Mouse (Mus musculus) midbrain, embryonic 10.5 days (tissue): ENCODE results near the gene Lpin1. TPM values are rescaled to one million over a fixed set of nuclear protein-coding genes. Genes with fewer than 3 reads are reported as not detected.

Experiments used
- DNase-seq: peaks from one replicate; pipeline ENCODE4 v3.0.0-alpha.2; 2017; ENCODE audit warnings: low spot score
- H3K27ac ChIP-seq: fragments of 300-500 bp; sonication (generic); replicated peaks from 2 replicates; pipeline ENCODE4 v1.5.1; 2016; ENCODE audit warnings: mild to moderate bottlenecking
- H3K27me3 ChIP-seq: fragments of 300-500 bp; sonication (generic); 2 replicates; pipeline ENCODE4 v1.6.1; 2016; ENCODE audit warnings: low read depth, mild to moderate bottlenecking; ENCODE audit not compliant: poor library complexity, severe bottlenecking
- H3K36me3 ChIP-seq: fragments of 300-500 bp; sonication (generic); 2 replicates; pipeline ENCODE4 v1.6.1; 2016; ENCODE audit warnings: mild to moderate bottlenecking, moderate library complexity
- H3K4me1 ChIP-seq: fragments of 300-500 bp; sonication (generic); 2 replicates; pipeline ENCODE4 v1.6.1; 2016
- H3K4me3 ChIP-seq: fragments of 300-500 bp; sonication (generic); 2 replicates; pipeline ENCODE4 v1.5.1; 2016; ENCODE audit warnings: mild to moderate bottlenecking, moderate library complexity
- H3K9me3 ChIP-seq: fragments of 300-500 bp; sonication (generic); replicated peaks from 2 replicates; pipeline ENCODE4 v1.6.1; 2016; ENCODE audit warnings: mild to moderate bottlenecking
- WGBS: fragments of 180-500 bp; shearing (Covaris S2); methylation state at CpG from one replicate; pipeline ENCODE4 v1.1.7; 2016; 5-methylcytosine and 5-hydroxymethylcytosine counted together
- polyA plus RNA-seq: library from polyadenylated mRNA; unstranded; fragments of >200 nt; fragmentation: Nextera tagmentation; extraction: Ambion mirVana; gene quantifications from 2 replicates; pipeline ENCODE4 v1.2.1, GENCODE M21; 2016

Lpin1 gene
- polyA plus RNA-seq, 1 experiment from 2014 or later = 5.5 TPM

DNA sequence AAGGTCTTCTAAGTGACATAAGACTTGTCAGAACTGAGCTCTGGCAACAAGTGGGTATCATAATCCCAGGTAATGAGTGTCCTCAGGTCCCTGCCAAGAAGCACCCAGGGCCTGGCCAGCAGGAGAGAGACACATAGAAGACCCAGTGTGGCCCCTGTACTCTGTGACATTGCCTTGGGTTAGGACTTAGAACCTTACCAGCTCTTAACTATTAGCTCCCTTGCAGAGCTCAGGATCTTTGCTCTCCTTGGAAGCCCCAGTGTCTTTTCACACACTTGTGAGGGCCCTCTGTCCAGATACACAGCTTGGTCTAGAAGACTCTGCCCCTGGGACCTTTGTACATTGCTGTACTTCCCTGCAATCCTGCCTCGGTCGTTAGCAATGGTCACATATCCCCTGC is 23.7 kb downstream of the Lpin1 start:
- no peak for DNase-seq
- WGBS = 78% methylated on average over 2 of the region's 2 CpGs
- Histone ChIP-seq H3K36me3 (no peaks in the 10 kb centered on the region), H3K4me1 (peaks cover 78% of the 10 kb centered on the region), H3K27me3 (peaks cover 11% of the 10 kb centered on the region), H3K9me3 (no peaks in the 10 kb centered on the region), H3K27ac (no peak overlapping the region), H3K4me3 (no peak overlapping the region)

DNA sequence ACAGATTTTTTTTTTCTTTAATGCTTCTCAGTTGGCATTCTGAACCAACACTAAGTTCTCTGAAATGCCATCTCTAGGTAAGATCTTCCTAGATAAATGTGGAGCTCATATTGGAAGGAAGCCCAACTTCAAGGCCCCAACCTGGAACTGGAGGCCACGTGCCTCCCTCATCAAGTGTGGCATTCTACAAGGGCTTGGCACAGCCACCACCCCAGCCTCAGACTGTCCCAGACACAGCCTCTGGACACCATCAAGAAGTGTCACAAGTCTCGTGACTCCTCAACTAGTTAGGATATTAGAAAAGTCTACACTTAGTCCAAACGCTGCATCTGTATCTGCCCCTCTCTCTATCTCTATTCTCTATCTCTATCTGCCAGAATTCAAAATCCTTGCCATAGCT is 25.8 kb downstream of the Lpin1 start:
- H3K9me3 ChIP-seq = no peaks in the 10 kb centered on the region
- no peak overlapping the region for H3K27ac ChIP-seq
- H3K27me3 ChIP-seq = 0 out of 2 replicates have a peak, but pooled peaks cover 5% of the 10 kb centered on the region
- H3K36me3 ChIP-seq = 0 out of 2 replicates have a peak, but pooled peaks cover 4% of the 10 kb centered on the region
- H3K4me3 ChIP-seq = no peak overlapping the region
- WGBS = 93% methylated on average over 3 of the region's 3 CpGs
- no peak for DNase-seq
- peaks cover 64% of the 10 kb centered on the region for H3K4me1 ChIP-seq

DNA sequence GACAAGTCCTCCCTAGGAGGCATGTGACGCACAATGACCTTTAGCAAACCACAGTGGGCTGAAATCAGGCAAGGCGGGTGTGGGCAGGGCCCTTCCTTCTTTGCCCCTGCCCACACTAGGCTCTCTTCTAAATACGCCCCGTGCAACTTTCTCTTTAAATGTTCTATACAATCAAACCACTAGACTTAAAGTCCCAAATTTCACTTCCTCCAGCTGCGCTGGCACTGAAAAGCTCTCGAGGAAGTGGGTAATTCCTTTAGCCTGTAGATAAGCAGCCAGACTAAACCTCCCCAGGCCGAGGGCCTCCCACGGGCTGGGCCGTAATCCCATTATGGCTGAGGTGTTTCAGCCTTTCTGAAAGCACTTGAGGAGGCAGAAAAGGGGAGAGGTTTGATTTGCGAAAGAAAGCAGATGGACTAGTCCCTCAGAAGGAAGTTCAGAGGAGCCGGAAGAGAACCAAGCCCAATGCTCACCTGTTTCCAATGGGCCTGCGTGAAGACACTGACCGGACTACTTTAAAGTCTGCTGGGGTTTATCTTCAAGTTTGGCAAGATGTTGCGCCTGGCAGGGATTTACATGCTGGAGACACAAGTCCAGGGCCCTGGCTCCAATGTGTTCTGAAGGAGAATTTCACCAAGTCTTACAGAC is 26.6 kb downstream of the Lpin1 start:
- Histone ChIP-seq H3K9me3 (no peaks in the 10 kb centered on the region), H3K4me3 (no peak overlapping the region), H3K36me3 (peaks cover 12% of the 10 kb centered on the region), H3K4me1 (peaks cover 56% of the 10 kb centered on the region), H3K27me3 (0 out of 2 replicates have a peak, but pooled peaks cover 5% of the 10 kb centered on the region), H3K27ac (0 out of 2 replicates have a peak overlapping the region, but pooled peaks have one; percentile 28)
- WGBS = 27% methylated on average over 14 of the region's 14 CpGs
- DNase-seq = peak; percentile 29

DNA sequence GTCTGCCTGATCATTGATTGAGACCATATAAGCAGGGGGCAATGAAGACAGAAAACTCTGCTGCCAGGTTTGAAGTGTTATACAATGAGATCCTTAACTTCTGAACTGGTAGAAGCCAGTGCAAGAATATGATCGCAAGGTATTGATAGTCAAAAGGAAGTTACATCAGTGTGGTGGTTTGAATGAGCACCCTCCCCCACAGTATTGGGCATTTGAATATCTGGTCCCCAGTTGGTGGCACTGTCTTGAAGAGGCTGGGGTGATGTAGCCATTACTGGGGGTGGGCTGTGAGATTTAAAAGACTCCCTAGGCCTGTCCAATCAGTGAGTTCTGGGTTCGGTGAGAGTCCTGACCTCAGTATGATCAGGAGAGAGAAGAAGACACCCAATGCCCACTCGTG is 27.5 kb downstream of the Lpin1 start:
- DNase-seq = no peak
- Histone ChIP-seq H3K36me3 (peaks cover 21% of the 10 kb centered on the region), H3K4me3 (no peak overlapping the region), H3K4me1 (peaks cover 48% of the 10 kb centered on the region), H3K27ac (no peak overlapping the region), H3K27me3 (0 out of 2 replicates have a peak, but pooled peaks cover 5% of the 10 kb centered on the region), H3K9me3 (no peaks in the 10 kb centered on the region)
- WGBS = 89% methylated on average over 3 of the region's 3 CpGs

DNA sequence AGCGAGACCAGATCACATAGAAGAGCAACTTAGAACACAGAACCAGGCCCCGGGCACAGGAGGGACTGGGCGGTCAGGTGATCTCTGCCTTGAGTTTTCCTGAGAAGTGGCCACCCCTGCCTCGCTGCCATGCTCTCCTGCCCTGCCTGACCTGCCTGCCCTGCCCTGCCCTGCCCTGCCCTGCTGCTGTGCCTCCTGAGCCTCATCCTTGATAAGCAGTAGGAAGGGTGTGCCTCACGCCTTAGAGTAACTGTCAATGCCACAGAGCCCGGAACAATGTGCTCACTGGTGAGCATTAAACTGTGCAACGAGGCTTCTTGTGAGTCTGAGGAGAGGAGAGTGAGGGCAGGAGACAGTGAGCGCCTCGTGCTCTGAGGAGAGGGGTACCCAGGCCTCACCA is 30.5 kb downstream of the Lpin1 start:
- Histone ChIP-seq H3K4me1 (peaks cover 30% of the 10 kb centered on the region), H3K27ac (0 out of 2 replicates have a peak overlapping the region, but pooled peaks have one; percentile 52), H3K27me3 (0 out of 2 replicates have a peak, but pooled peaks cover 2% of the 10 kb centered on the region), H3K9me3 (no peaks in the 10 kb centered on the region), H3K36me3 (peaks cover 46% of the 10 kb centered on the region), H3K4me3 (no peak overlapping the region)
- DNase-seq = no peak
- WGBS = 70% methylated on average over 9 of the region's 9 CpGs

DNA sequence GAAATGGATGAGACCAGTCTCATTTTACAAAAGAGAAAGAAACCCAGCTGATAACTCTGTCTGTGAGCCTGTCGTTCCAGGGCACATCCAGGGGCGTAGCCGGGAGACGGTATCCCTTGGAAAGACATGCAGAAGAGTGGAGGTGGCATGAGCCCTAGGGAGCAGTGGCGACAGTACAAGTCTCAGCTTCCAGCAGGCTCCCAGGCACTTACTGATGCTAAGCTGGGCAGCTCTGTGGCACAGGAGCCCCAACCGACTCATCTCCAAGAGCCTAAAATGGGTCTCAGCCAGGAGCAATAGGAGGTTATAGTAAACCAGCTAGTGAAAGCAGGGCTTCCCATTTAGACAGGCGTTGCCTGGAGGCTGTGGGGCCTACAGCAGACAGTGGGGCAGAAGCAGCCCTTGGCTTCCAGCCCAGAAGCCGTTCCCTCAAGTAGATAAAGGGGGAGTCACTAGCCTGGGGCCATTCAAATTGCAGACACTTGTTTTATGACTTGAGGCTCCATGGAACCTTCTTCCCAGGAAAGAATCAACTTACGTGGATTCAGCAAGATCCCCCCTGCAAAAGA is 33.0 kb downstream of the Lpin1 start:
- peaks cover 10% of the 10 kb centered on the region for H3K4me1 ChIP-seq
- H3K27me3 ChIP-seq = no peaks in the 10 kb centered on the region
- H3K9me3 ChIP-seq = no peaks in the 10 kb centered on the region
- H3K27ac ChIP-seq = no peak overlapping the region
- 78% methylated on average over 9 of the region's 9 CpGs for WGBS
- H3K4me3 ChIP-seq = no peak overlapping the region
- peaks cover 70% of the 10 kb centered on the region for H3K36me3 ChIP-seq
- DNase-seq = no peak

DNA sequence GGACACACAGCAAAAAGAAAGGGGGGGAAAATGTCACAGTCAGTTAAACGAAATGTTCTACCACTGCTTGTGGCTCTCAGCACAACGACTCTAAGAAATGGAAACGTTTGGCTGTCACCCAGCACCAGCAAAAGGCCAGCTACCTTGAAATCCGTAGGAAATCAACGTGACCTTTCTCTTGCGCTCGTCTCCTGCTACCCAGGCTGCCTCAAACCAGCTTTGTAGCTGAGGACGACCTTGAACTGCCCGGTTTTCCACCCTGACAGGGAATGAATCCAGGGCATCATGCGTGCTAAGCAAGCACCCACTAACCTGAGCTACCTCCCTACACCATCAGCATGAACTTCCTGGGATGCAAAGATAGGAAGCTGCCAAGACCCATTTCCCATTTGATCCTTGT is 39.5 kb downstream of the Lpin1 start:
- Histone ChIP-seq H3K36me3 (peaks cover 54% of the 10 kb centered on the region), H3K4me3 (no peak overlapping the region), H3K27ac (no peak overlapping the region), H3K27me3 (no peaks in the 10 kb centered on the region), H3K9me3 (no peaks in the 10 kb centered on the region), H3K4me1 (no peaks in the 10 kb centered on the region)
- no peak for DNase-seq
- WGBS = 93% methylated on average over 10 of the region's 10 CpGs

DNA sequence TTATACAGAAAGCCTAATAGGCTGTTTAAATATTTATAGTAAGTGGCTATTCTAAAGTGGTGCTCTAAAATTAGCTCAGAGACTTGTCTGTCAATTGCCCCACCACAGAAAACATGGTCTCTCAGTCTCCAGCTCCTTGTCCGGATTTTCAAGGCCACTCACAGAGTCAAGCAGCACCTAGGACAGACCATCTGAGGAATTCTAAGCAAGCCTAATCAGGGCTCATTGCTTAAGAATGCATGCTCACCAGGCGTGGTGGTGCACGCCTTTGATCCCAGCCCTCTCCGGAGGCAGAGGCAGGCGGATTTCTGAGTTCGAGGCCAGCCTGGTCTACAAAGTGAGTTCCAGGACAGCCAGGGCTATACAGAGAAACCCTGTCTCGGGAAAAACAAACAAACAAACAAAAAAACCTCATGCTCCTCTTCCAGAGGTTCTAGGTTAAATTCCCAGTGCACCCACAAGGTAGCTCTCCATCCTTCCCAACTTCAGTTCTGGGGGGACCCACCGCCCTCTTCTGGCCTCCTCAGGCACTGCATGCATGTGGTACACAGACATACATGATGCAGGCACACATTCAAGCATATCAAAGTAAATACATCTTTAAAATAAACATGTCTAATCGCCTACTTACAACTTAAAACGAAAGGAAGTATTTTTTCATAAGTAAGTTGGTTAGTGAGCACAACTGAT is 40.2 kb downstream of the Lpin1 start:
- H3K9me3 ChIP-seq = no peaks in the 10 kb centered on the region
- H3K36me3 ChIP-seq = peaks cover 55% of the 10 kb centered on the region
- WGBS = 89% methylated on average over 10 of the region's 10 CpGs
- no peak overlapping the region for H3K4me3 ChIP-seq
- H3K27me3 ChIP-seq = no peaks in the 10 kb centered on the region
- no peak for DNase-seq
- H3K27ac ChIP-seq = no peak overlapping the region
- H3K4me1 ChIP-seq = no peaks in the 10 kb centered on the region

DNA sequence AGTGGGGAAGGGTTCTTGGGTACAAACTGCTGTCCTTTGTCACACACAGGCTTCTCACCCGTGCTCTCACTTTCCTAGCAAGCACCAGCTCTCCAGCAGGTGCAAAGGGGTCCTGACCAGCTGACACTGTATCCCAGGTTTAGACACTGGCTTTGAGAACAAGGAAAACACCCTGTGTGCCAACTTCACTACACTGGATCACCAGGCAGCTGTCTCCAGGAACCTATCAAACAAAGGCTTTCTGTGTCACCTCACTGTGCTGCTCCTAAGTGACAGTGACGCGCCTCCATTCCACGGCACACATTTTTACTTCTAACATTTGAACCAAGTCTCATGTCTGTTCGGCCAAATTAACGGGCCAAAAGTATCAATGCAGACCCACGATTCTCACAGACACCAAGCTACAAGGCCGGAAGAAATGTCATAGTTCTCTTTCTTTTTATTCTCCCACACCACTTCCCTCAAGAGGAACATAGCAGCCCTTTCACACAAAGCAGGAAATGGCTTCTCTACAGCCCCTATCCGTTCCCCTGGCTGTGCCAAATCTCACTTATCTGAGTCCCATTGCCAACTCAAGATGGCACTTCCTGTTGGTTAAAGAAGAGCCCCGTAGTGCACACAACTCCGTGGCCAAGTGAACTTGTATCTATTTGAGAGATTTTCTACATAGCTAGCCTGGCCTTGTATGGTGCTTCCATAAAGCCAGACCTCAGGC is 41.7 kb downstream of the Lpin1 start:
- no peaks in the 10 kb centered on the region for H3K27me3 ChIP-seq
- H3K4me1 ChIP-seq = no peaks in the 10 kb centered on the region
- H3K9me3 ChIP-seq = no peaks in the 10 kb centered on the region
- WGBS = 85% methylated on average over 11 of the region's 11 CpGs
- H3K4me3 ChIP-seq = no peak overlapping the region
- peaks cover 55% of the 10 kb centered on the region for H3K36me3 ChIP-seq
- no peak for DNase-seq
- H3K27ac ChIP-seq = no peak overlapping the region; the same call in 1 of the 2 replicates

DNA sequence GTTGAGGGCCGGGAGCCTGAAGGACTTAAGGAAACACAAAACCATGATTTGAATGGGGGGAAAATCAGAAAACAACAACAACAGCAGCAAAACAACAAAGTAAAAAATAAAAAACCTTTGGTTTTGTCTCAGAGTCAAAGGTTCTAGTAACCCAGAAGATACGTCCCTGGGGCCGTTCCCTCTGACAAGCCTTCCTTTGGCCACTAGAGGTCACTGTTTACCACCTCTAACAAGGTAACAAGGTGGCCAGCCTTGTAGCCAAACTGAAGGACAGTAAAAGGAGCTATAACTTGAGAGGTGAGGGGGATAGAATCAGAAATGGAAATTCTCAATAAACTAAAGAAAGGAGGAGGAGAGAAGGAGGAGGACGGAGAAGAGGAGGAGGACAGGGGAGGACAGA is 42.3 kb downstream of the Lpin1 start:
- H3K36me3 ChIP-seq = peaks cover 56% of the 10 kb centered on the region
- no peaks in the 10 kb centered on the region for H3K27me3 ChIP-seq
- peak; percentile 56 for DNase-seq
- H3K4me3 ChIP-seq = no peak overlapping the region
- H3K9me3 ChIP-seq = no peaks in the 10 kb centered on the region
- no peaks in the 10 kb centered on the region for H3K4me1 ChIP-seq
- 32% methylated on average over 4 of the region's 4 CpGs for WGBS
- no peak overlapping the region for H3K27ac ChIP-seq

DNA sequence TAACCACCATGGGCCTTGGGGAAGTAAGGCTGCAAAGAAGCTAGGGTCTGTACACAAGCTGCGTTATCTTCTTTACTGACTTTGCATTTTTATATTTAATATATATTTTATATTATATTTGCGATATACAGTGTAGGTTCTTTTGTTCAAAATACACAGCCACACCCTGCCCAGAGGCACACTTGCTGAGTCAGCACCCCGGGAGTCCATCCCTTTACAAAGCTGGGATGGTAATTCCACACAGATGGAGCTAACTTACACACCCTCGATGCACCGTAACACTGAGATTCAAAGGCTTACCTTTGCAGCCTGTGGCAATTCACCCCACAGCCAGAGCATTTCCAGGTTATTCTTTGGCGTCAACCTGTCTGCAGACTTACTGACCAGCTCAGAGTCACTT is 42.7 kb downstream of the Lpin1 start:
- H3K9me3 ChIP-seq = no peaks in the 10 kb centered on the region
- DNase-seq = no peak
- no peak overlapping the region for H3K27ac ChIP-seq
- peaks cover 57% of the 10 kb centered on the region for H3K36me3 ChIP-seq
- 87% methylated on average over 6 of the region's 6 CpGs for WGBS
- H3K4me1 ChIP-seq = no peaks in the 10 kb centered on the region
- no peaks in the 10 kb centered on the region for H3K27me3 ChIP-seq
- H3K4me3 ChIP-seq = no peak overlapping the region

DNA sequence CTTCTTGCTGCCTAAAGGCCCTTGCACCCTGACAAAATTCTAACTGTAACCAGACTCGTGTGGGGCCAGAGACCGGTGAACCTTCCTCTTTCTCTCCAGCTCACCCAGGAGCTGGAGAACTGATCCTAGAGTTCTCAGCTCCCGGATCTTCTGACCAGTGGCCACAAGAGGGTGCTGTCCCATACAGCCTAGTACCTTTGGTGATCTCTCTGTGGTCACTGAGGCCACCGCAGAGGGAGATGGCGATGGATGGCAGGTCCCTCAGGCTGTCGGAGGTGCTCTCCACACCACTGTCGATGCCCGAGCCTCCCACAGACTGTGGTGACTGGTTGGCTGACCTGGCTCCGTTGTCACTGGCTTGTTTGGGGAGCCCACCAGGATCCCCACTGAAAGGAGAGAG is 47.3 kb downstream of the Lpin1 start:
- 71% methylated on average over 9 of the region's 9 CpGs for WGBS
- H3K36me3 ChIP-seq = peaks cover 66% of the 10 kb centered on the region
- H3K27me3 ChIP-seq = no peaks in the 10 kb centered on the region
- H3K9me3 ChIP-seq = no peaks in the 10 kb centered on the region
- H3K27ac ChIP-seq = no peak overlapping the region
- DNase-seq = peak; percentile 51
- no peak overlapping the region for H3K4me3 ChIP-seq
- H3K4me1 ChIP-seq = no peaks in the 10 kb centered on the region
